Mouse (Mus musculus): ENCODE data around the gene Prokr2.

DNA sequence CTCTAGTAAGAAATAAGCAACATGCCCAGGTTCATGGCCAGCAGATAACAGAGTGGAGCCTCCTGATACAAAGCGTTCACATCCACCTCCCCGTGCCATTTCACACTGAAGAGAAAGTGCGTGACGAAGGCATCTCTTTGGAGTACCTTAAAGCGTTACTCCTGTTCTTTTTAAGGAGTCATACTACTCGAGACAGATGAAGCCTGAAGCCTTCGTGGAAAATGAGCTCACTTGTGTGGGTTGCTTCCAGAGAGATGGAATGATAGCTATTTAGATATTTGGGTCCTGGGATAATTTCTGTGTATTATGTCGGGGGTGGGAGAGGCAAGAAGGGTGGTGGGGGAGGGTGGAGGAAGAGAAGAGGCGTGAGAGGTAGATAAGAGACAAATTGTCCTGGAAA lies 10.1 kb downstream of the Prokr2 start:
- TF ChIP-seq CTCF (IDR thresholded peaks at IDR 0.05; ENCODE audit: low read depth, low read length) (no peak), POLR2A (IDR thresholded peaks at IDR 0.05; ENCODE audit: borderline replicate concordance, low read depth, low read length) (no peak)

All from bone marrow macrophage, adult 2 months (primary cell).